Mouse (Mus musculus) neural tube, embryonic 12.5 days (tissue): Measurements from ENCODE around the gene Kat7. TPM values are rescaled to one million over a fixed set of nuclear protein-coding genes. Genes with fewer than 3 reads are reported as not detected.
A peak's percentile ranks its signal among the peaks of the same experiment; 100 is the strongest.

Experiments used
- ATAC-seq: fragments of 200-750 bp; cut with Nextera tagmentation; 2 replicates; pipeline ENCODE4 v1.8.0; 2017; ENCODE audit warnings: low read depth, mild to moderate bottlenecking, moderate TSS enrichment, moderate library complexity; ENCODE audit not compliant: low FRiP score
- H3K27ac ChIP-seq: fragments of 300-500 bp; sonication (generic); 2 replicates; pipeline ENCODE4 v1.5.1; 2016
- H3K27me3 ChIP-seq: fragments of 300-500 bp; sonication (generic); replicated peaks from 2 replicates; pipeline ENCODE4 v1.6.1; 2016; ENCODE audit warnings: mild to moderate bottlenecking
- H3K36me3 ChIP-seq: fragments of 300-500 bp; sonication (generic); 2 replicates; pipeline ENCODE4 v1.6.1; 2016; ENCODE audit warnings: mild to moderate bottlenecking
- H3K4me1 ChIP-seq: fragments of 300-500 bp; sonication (generic); 2 replicates; pipeline ENCODE4 v1.6.1; 2016
- H3K4me2 ChIP-seq: fragments of 300-500 bp; sonication (generic); replicated peaks from 2 replicates; pipeline ENCODE4 v1.6.1; 2016; ENCODE audit warnings: mild to moderate bottlenecking
- H3K4me3 ChIP-seq: fragments of 300-500 bp; sonication (generic); 2 replicates; pipeline ENCODE4 v1.5.1; 2016
- H3K9ac ChIP-seq: fragments of 300-500 bp; sonication (generic); 2 replicates; pipeline ENCODE4 v1.6.1; 2016; ENCODE audit warnings: mild to moderate bottlenecking
- H3K9me3 ChIP-seq: fragments of 300-500 bp; sonication (generic); 2 replicates; pipeline ENCODE4 v1.6.1; 2016; ENCODE audit warnings: mild to moderate bottlenecking
- WGBS: fragments of 180-500 bp; shearing (Covaris S2); methylation state at CpG from one replicate; pipeline ENCODE4 v1.1.7; 2016; 5-methylcytosine and 5-hydroxymethylcytosine counted together
- polyA plus RNA-seq: library from polyadenylated mRNA; unstranded; fragments of >200 nt; fragmentation: Nextera tagmentation; extraction: Ambion mirVana; gene quantifications from 2 replicates; pipeline ENCODE4 v1.2.1, GENCODE M21; 2016

Kat7 gene
- polyA plus RNA-seq, 1 experiment from 2014 or later = 69.8 TPM

DNA sequence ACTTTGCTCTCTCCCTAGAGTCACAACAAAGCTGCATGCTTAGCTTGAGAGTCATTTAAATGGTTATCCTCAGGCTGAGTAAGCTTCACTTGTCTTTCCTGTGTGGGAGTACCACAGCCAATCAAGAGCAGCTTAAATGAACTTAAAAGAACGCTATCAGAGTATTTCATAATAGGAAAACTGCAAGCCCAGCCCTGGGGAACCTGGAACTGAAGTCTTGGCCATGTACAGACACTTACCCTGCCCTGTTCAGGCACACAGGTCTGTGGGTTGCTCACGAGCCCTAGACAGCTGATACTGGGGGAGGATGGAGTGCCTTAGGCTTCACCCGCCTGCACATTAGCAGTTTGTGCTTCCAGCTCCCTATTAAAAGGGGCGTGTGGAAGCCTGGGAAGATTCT is 33.1 kb upstream of the Kat7 start:
- no peaks in the 10 kb centered on the region for H3K36me3 ChIP-seq
- no peak for ATAC-seq
- WGBS = 66% methylated on average over 4 of the region's 4 CpGs
- H3K9me3 ChIP-seq = no peaks in the 10 kb centered on the region
- H3K4me1 ChIP-seq = peaks cover 15% of the 10 kb centered on the region
- H3K27me3 ChIP-seq = no peaks in the 10 kb centered on the region
- H3K9ac ChIP-seq = no peak overlapping the region
- no peak overlapping the region for H3K4me2 ChIP-seq
- H3K4me3 ChIP-seq = no peak overlapping the region
- no peak overlapping the region for H3K27ac ChIP-seq

DNA sequence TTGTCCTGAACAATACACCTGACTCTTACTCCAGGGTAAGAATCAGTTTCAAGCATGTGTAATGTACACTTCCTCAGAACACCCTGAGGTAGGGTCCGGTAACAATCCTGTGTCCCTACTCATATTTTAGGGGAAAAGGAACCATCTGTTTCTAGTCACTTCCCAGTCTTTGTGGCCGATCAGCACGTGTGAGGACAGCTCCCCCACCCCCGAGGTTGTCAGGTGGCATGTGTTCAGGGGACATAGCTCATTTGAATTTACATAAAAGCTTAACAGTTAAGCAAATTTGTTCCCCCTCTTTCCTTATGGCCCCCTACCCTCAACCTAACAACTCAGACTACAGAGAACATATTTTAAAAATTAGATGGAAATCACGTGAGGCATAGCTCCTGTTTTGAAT is 30.6 kb upstream of the Kat7 start:
- no peak for ATAC-seq
- Histone ChIP-seq H3K27me3 (no peaks in the 10 kb centered on the region), H3K4me2 (0 out of 2 replicates have a peak overlapping the region, but pooled peaks have one; percentile 13), H3K9ac (no peak overlapping the region), H3K4me1 (peaks cover 22% of the 10 kb centered on the region), H3K9me3 (no peaks in the 10 kb centered on the region), H3K27ac (no peak overlapping the region), H3K4me3 (no peak overlapping the region), H3K36me3 (no peaks in the 10 kb centered on the region)
- WGBS = 36% methylated on average over 5 of the region's 5 CpGs

DNA sequence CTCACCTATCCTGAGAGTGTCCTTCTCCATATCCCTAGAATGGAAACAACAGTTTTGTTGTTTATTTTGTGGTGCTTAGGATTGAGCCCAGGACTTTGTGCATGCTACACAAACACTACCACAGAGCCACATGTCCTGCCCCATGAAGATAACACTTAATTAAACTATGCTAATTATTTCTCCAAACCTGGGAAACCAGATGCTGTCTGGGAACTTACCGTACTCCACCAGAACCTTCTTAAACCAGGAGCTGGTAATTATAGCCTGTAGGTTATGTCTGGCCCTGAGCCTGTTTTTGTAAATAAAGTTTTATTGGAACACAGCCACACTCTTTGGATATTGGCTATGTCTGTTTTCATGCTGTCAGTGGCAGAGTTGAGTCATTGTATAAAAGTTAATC is 30.2 kb upstream of the Kat7 start:
- WGBS = 66% methylated on average over 1 of the region's 1 CpGs
- Histone ChIP-seq H3K27ac (no peak overlapping the region), H3K4me3 (no peak overlapping the region), H3K4me1 (peaks cover 22% of the 10 kb centered on the region), H3K36me3 (no peaks in the 10 kb centered on the region), H3K9me3 (no peaks in the 10 kb centered on the region), H3K4me2 (peak overlapping the region; percentile 91; the same call in 1 of the 2 replicates), H3K9ac (no peak overlapping the region), H3K27me3 (no peaks in the 10 kb centered on the region)
- ATAC-seq = no peak

DNA sequence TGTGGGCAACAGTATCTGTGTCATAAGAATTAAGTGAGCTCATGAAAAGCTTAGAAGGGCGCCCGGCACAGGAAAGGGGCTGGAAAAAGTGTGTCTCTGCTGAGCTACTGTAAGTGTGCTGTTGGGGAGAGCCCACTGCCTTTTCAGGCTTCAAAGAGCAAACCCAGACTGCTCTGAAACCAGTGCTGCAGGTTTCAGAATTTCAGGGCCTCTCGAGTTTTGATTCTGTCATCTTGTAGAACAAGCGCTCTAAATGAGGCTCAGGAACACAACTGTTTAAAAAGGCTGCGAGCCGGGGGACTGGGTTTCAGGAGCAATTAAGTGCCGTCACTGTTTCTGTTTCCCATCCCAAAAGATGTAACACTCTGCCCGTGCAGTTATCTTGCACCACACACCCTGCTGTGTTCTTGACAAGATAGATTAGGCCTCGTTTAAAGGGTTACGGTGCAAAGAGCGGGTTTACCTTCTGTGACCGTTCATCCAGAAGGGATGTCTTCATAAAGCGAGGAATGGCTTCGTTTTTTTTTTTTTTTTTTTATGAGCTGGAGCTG is 29.5 kb upstream of the Kat7 start:
- ATAC-seq = no peak
- H3K27me3 ChIP-seq = no peaks in the 10 kb centered on the region
- no peak overlapping the region for H3K9ac ChIP-seq
- H3K27ac ChIP-seq = no peak overlapping the region
- peaks cover 22% of the 10 kb centered on the region for H3K4me1 ChIP-seq
- no peak overlapping the region for H3K4me3 ChIP-seq
- peak overlapping the region; percentile 91 for H3K4me2 ChIP-seq
- H3K36me3 ChIP-seq = no peaks in the 10 kb centered on the region
- no peaks in the 10 kb centered on the region for H3K9me3 ChIP-seq
- WGBS = 3% methylated on average over 14 of the region's 14 CpGs

DNA sequence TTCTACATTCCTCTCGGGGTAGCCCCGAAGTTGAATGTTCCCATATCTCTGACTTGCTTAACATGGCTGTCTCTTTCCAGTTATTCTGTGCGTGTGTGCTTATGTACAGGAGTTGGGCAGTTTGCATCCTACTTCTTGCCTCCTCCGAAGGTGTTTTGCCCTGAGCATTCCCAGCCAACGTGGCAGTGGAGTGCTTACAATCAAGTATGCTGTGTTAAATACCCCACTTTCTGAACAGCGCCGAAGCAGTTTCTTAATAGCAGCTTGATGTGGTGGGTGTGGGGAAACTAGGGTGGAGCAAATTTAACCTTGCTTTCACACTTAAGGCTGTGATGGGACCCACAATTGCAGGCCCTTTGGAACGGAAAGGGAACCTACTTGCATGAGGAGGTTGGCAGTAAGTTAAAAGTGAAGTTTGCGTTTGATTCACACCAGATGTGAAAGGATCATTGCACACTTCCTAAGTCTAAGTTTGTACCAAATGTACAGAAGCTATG is 27.8 kb upstream of the Kat7 start:
- H3K4me2 ChIP-seq = peak overlapping the region; percentile 91
- no peaks in the 10 kb centered on the region for H3K9me3 ChIP-seq
- peak overlapping the region; percentile 88 for H3K4me3 ChIP-seq
- 19% methylated on average over 9 of the region's 9 CpGs for WGBS
- no peaks in the 10 kb centered on the region for H3K27me3 ChIP-seq
- peaks cover 22% of the 10 kb centered on the region for H3K4me1 ChIP-seq
- no peak overlapping the region for H3K9ac ChIP-seq
- no peak overlapping the region for H3K27ac ChIP-seq
- no peaks in the 10 kb centered on the region for H3K36me3 ChIP-seq
- ATAC-seq = no peak

DNA sequence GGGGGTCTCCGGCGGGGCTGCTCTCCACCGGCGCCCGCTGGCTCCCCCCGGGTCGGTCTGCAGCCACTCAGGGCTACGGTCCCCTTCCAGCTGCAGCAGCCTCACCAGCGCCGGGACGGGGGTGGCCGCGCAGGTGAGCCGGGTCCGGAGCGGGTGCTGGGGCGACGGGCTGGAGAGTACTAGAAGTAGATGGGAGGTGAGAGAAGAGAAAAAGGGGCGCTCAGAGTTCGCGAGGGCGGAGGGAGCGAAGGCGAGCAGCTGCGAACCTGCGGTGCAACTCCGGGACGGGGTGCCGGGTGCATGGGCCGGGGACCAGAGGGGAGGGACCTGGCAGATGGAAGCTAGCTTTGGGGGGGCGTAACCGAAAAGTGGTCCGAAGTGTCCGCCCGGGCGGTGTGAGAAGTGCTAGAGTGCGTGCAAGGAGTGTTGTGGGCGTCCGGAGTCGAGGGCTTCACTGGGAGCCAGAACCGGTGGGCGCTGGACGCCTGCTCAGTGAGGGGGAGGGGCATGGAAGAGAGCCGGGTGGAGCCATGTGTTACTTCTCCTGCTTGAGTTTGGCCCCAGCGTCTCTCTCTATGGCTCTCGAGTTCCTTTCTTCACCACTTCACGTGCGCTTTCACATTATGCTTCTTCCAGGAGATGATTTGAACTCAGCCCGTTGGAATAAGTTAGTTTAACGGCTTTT is 27.2 kb upstream of the Kat7 start:
- Histone ChIP-seq H3K36me3 (no peaks in the 10 kb centered on the region), H3K27ac (no peak overlapping the region), H3K4me3 (peak overlapping the region; percentile 88), H3K9me3 (no peaks in the 10 kb centered on the region), H3K4me1 (peaks cover 22% of the 10 kb centered on the region), H3K27me3 (no peaks in the 10 kb centered on the region), H3K9ac (peak overlapping the region; percentile 80), H3K4me2 (peak overlapping the region; percentile 91)
- peak; percentile 77 for ATAC-seq
- WGBS = under 1% methylated on average over 49 of the region's 50 CpGs

DNA sequence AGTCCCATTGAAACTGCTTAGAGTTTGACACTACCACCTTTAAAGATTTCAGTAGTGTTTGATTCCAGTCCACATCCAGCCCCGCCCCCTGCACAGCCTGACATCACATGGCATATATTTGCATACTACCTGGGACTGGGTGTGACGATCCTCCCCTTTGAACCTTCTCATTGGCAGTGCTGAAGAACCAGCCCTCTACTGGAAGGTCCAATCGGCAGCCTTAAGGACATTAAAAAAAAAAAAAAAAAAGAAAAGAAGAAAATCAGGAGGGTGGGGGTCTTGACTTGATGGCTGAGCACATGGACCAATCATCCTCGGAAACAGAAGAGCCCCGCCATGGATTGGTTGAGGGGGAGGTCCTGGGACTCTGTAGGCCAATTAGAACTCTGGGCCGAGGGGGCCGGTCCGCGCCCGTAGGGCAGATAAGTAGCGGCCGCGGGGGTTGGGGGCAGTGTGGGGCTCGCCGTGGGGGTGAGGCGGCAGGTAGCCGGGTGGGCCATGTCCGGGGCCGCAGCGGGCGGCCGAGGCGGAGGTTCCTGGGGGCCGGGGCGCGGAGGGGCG is 26.6 kb upstream of the Kat7 start, which contains the start of gene Fam117a:
TSS of gene Fam117a (plus strand) at position 451 of the 561 bp plus-strand sequence.
- peaks cover 22% of the 10 kb centered on the region for H3K4me1 ChIP-seq
- H3K9ac ChIP-seq = peak within 1 kb of the TSS; percentile 80
- H3K27me3 ChIP-seq = no peaks in the 10 kb centered on the region
- no peaks in the 10 kb centered on the region for H3K36me3 ChIP-seq
- WGBS = 1% methylated on average over 22 of the region's 27 CpGs
- H3K4me2 ChIP-seq = peak within 1 kb of the TSS; percentile 91
- H3K9me3 ChIP-seq = no peaks in the 10 kb centered on the region
- peak; percentile 96 for ATAC-seq
- H3K27ac ChIP-seq = no peak within 1 kb of the TSS
- H3K4me3 ChIP-seq = peak within 1 kb of the TSS; percentile 88

DNA sequence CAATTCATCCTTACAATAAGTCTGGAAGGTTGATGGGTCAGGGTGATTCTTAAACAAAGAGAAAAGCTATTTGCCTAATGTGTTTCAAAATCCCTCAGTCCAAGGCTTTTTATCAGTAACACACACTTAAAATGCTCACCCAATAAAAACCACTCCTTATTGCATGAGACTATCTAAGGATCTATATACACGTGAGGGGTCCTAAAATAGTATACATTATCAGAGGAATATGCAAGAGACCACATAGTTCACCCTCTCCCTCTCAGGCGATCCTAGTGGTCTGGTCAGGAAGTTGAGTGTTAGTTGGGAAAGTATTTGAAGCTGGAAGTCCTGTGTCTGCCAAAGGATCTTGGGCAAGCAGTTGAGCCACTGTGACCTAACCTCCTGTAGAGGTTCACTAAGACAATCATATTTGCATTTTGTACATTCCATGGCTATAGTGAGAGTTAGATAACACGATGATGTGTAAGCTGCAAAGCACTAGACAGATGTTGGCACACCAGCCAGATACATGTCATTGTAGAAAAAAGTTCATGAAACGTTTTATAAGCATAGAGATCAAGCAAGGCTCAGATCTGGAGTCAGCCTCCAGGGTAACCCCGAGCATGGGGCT is 24.5 kb upstream of the Kat7 start:
- no peak for ATAC-seq
- Histone ChIP-seq H3K4me1 (peaks cover 16% of the 10 kb centered on the region), H3K9ac (no peak overlapping the region), H3K9me3 (no peaks in the 10 kb centered on the region), H3K4me2 (no peak overlapping the region), H3K27me3 (no peaks in the 10 kb centered on the region), H3K4me3 (no peak overlapping the region), H3K27ac (no peak overlapping the region), H3K36me3 (no peaks in the 10 kb centered on the region)
- 70% methylated on average over 5 of the region's 5 CpGs for WGBS

DNA sequence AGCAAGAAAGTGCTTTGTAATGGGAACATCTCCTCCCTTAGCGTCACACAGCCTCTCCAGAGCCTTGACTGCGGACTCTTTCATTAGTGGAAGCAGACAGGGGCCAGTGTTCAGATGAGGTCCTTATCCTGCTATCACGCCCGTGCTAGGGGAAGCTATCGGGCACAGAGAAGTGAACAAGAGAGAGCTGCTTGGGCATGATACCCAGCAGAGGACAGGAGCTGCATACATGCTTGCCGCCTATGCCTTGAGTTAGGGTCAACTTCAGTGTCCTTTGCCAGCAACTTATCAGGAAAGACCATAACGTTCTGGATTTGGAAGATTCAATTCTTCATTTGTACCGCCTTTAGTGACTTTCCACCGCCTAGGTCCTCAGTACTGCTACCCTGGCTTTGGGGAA is 23.8 kb upstream of the Kat7 start:
- H3K27me3 ChIP-seq = no peaks in the 10 kb centered on the region
- H3K4me1 ChIP-seq = peaks cover 8% of the 10 kb centered on the region
- no peak for ATAC-seq
- no peak overlapping the region for H3K4me3 ChIP-seq
- no peak overlapping the region for H3K27ac ChIP-seq
- WGBS = 89% methylated on average over 9 of the region's 9 CpGs
- H3K36me3 ChIP-seq = no peaks in the 10 kb centered on the region
- no peaks in the 10 kb centered on the region for H3K9me3 ChIP-seq
- H3K9ac ChIP-seq = no peak overlapping the region
- no peak overlapping the region for H3K4me2 ChIP-seq

DNA sequence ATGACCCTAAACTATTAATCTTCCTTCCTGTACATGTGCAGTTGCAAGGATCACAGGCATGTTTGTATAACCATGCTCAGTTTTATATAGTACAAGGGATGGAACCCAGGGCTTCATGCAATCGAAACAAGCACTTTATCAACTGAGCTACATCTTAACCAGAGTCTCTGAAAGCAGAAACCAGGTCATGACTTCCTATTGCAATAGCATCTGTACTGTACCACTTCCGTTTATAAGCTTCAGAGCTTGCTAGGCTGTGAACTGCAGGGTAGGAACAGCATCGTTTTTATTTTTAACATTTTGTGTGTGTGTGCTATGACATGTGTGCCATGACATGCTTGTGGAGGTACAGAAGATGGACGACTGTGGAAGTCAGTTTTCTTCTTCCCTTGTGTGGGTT is 23.2 kb upstream of the Kat7 start:
- 69% methylated on average over 4 of the region's 4 CpGs for WGBS
- H3K27ac ChIP-seq = no peak overlapping the region
- no peaks in the 10 kb centered on the region for H3K9me3 ChIP-seq
- H3K4me1 ChIP-seq = peaks cover 6% of the 10 kb centered on the region
- H3K4me2 ChIP-seq = no peak overlapping the region
- no peak overlapping the region for H3K4me3 ChIP-seq
- H3K9ac ChIP-seq = no peak overlapping the region
- no peak for ATAC-seq
- H3K27me3 ChIP-seq = no peaks in the 10 kb centered on the region
- no peaks in the 10 kb centered on the region for H3K36me3 ChIP-seq

DNA sequence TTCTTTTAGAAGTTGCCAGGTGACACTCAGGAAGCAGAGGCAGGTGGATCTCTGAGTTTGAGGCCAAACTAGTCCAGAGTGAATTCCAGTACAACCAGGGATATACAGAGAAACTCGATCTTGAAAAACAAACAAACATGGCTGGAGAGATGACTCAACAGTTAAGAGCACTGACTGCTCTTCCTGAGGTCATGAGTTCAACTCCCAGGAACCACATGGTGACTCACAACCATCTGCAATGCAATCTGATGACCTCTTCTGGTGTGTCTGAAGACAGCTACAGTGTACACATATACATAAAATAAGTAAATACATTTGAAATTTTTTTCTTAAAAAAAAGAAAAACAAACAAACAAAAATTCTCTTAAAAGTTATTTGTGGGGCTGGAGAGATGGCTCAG is 20.6 kb upstream of the Kat7 start:
- 74% methylated on average over 1 of the region's 1 CpGs for WGBS
- H3K4me3 ChIP-seq = no peak overlapping the region
- H3K4me2 ChIP-seq = no peak overlapping the region
- H3K27ac ChIP-seq = no peak overlapping the region
- H3K9ac ChIP-seq = no peak overlapping the region
- no peaks in the 10 kb centered on the region for H3K36me3 ChIP-seq
- no peak for ATAC-seq
- no peaks in the 10 kb centered on the region for H3K4me1 ChIP-seq
- H3K27me3 ChIP-seq = 0 out of 2 replicates have a peak, but pooled peaks cover 3% of the 10 kb centered on the region
- no peaks in the 10 kb centered on the region for H3K9me3 ChIP-seq

DNA sequence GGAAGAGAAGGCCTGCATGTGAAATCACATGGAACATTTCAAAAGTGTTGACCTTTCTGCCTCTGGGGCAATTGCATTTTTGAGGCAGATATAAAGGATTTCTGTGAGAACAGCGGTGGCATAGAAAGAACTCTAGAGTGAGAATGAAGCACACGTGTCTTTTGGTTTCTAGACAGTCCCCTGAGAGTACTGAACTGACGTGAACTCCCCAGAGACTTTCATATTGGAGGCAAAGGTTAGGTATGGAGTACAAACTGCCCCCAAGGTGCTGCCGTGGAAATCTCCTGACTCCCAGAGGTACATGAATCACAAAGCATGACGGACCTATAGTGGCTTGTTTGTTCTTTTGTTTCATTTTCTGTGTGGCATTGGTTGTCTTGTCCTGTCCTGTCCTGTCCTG is 18.6 kb upstream of the Kat7 start:
- H3K9ac ChIP-seq = no peak overlapping the region
- no peaks in the 10 kb centered on the region for H3K36me3 ChIP-seq
- no peak for ATAC-seq
- no peak overlapping the region for H3K4me2 ChIP-seq
- no peaks in the 10 kb centered on the region for H3K9me3 ChIP-seq
- no peak overlapping the region for H3K27ac ChIP-seq
- H3K4me3 ChIP-seq = no peak overlapping the region
- peaks cover 5% of the 10 kb centered on the region; the same call in 1 of the 2 replicates for H3K4me1 ChIP-seq
- WGBS = 75% methylated on average over 5 of the region's 5 CpGs
- H3K27me3 ChIP-seq = 0 out of 2 replicates have a peak, but pooled peaks cover 6% of the 10 kb centered on the region
